Mouse (Mus musculus) CH12.LX (cell line): ENCODE results near the gene Haghl. TPM values are rescaled to one million over a fixed set of nuclear protein-coding genes. Genes with fewer than 3 reads are reported as not detected.

Source experiments
- DNase-seq: peaks from one replicate; pipeline ENCODE4 v3.0.0-alpha.2; 2013; ENCODE audit errors: extremely low read depth
- H3K27ac ChIP-seq: 2 replicates; pipeline ENCODE4 v1.5.1; 2012; ENCODE audit warnings: low read depth, mild to moderate bottlenecking, control low read depth, moderate library complexity; ENCODE audit not compliant: insufficient read depth
- H3K27me3 ChIP-seq: replicated peaks from 2 replicates; pipeline ENCODE3; 2012; ENCODE audit warnings: inconsistent platforms
- H3K36me3 ChIP-seq, 2 experiments: replicated peaks in 1 of 2; 2 replicates each; pipeline versions ENCODE3 to v1.6.1; 2012; ENCODE audit warnings: inconsistent platforms in 1 of 2, low read length in 1 of 2, mild to moderate bottlenecking in 1 of 2, mixed read lengths in 1 of 2, moderate library complexity in 1 of 2; ENCODE audit not compliant: control insufficient read depth in 1 of 2, insufficient read depth in 1 of 2
- H3K4me1 ChIP-seq, 2 experiments: 2 replicates each; pipeline ENCODE4 v1.6.1; 2012; ENCODE audit warnings: inconsistent platforms in 1 of 2, moderate library complexity in 1 of 2; ENCODE audit not compliant: insufficient read depth in 2 of 2, control insufficient read depth in 1 of 2
- H3K4me2 ChIP-seq: 2 replicates; pipeline ENCODE4 v1.6.1; 2012; ENCODE audit warnings: low read depth, mild to moderate bottlenecking, control low read depth; ENCODE audit not compliant: poor library complexity, insufficient read depth, severe bottlenecking
- H3K4me3 ChIP-seq, 3 experiments: fragments of 150-350 bp in 1 of 3; sonication (generic) in 1 of 3; replicated peaks in 1 of 3; 2 replicates each; pipeline versions ENCODE3 to v1.5.1; 2011 to 2012; ENCODE audit warnings: low read depth in 2 of 3, low read length in 2 of 3, mild to moderate bottlenecking in 2 of 3, moderate library complexity in 2 of 3, control low read depth in 1 of 3, improper control_type of control experiment in 1 of 3, inconsistent platforms in 1 of 3, mixed read lengths in 1 of 3; ENCODE audit not compliant: poor library complexity in 1 of 3
- H3K79me2 ChIP-seq: replicated peaks from 2 replicates; pipeline ENCODE4 v1.6.1; 2012; ENCODE audit warnings: mild to moderate bottlenecking, moderate library complexity; ENCODE audit not compliant: control insufficient read depth, poor library complexity, insufficient read depth, severe bottlenecking; ENCODE audit errors: extremely low read depth
- H3K9ac ChIP-seq: 2 replicates; pipeline ENCODE4 v1.6.1; 2012; ENCODE audit warnings: low read depth, mild to moderate bottlenecking, control low read depth, moderate library complexity; ENCODE audit not compliant: insufficient read depth
- H3K9me3 ChIP-seq: replicated peaks from 2 replicates; pipeline ENCODE3; 2012; ENCODE audit warnings: low read length, inconsistent platforms, mixed read lengths
- BHLHE40 ChIP-seq: IDR thresholded peaks from 2 replicates; pipeline ENCODE4 v1.6.1; 2011; ENCODE audit warnings: mild to moderate bottlenecking, low read depth, low read length, improper control_type of control experiment
- CHD1 ChIP-seq: IDR thresholded peaks from 2 replicates; pipeline ENCODE4 v1.6.1; 2012; ENCODE audit warnings: low read depth, low read length, improper control_type of control experiment, inconsistent platforms
- CHD2 ChIP-seq: IDR thresholded peaks from 2 replicates; pipeline ENCODE4 v1.6.1; 2011; ENCODE audit warnings: low read length, improper control_type of control experiment
- ELF1 ChIP-seq: IDR thresholded peaks from 2 replicates; pipeline ENCODE4 v1.6.1; 2014; ENCODE audit warnings: low read depth, mild to moderate bottlenecking, inconsistent platforms, low read length, improper control_type of control experiment
- EP300 ChIP-seq: IDR thresholded peaks from 2 replicates; pipeline ENCODE4 v1.6.1; 2011; ENCODE audit warnings: low read length, improper control_type of control experiment
- ETS1 ChIP-seq: conservative IDR thresholded peaks from 2 replicates; pipeline ENCODE4 v1.6.1; 2012; ENCODE audit warnings: low read depth, mild to moderate bottlenecking, inconsistent platforms, low read length, improper control_type of control experiment, moderate library complexity
- GABPA ChIP-seq: IDR thresholded peaks from 2 replicates; pipeline ENCODE4 v1.6.1; 2012; ENCODE audit warnings: low read depth, low read length, improper control_type of control experiment, inconsistent platforms; ENCODE audit not compliant: insufficient replicate concordance
- IRF4 ChIP-seq: IDR thresholded peaks from 2 replicates; pipeline ENCODE4 v1.6.1; 2014; ENCODE audit warnings: low read depth, mild to moderate bottlenecking, inconsistent platforms, low read length, improper control_type of control experiment
- JUN ChIP-seq: IDR thresholded peaks from 2 replicates; pipeline ENCODE4 v1.6.1; 2011; ENCODE audit warnings: low read depth, mild to moderate bottlenecking, low read length, improper control_type of control experiment, moderate library complexity; ENCODE audit not compliant: insufficient read depth
- JUND ChIP-seq: conservative IDR thresholded peaks from 2 replicates; pipeline ENCODE4 v1.6.1; 2011; ENCODE audit warnings: low read depth, low read length, improper control_type of control experiment
- MAX ChIP-seq: IDR thresholded peaks from 2 replicates; pipeline ENCODE4 v1.6.1; 2011; ENCODE audit warnings: low read length, improper control_type of control experiment
- MAZ ChIP-seq: IDR thresholded peaks from 2 replicates; pipeline ENCODE4 v1.6.1; 2012; ENCODE audit warnings: low read depth, mild to moderate bottlenecking, inconsistent platforms, low read length, improper control_type of control experiment, moderate library complexity
- MXI1 ChIP-seq: IDR thresholded peaks from 2 replicates; pipeline ENCODE4 v1.6.1; 2011; ENCODE audit warnings: mild to moderate bottlenecking, low read depth, low read length, improper control_type of control experiment
- MYC ChIP-seq: IDR thresholded peaks from 2 replicates; pipeline ENCODE4 v1.6.1; 2011; ENCODE audit warnings: low read depth, mild to moderate bottlenecking, improper control_type of control experiment, low read length
- NELFE ChIP-seq: IDR thresholded peaks from 2 replicates; pipeline ENCODE4 v1.6.1; 2011; ENCODE audit warnings: low read depth, low read length, improper control_type of control experiment
- POLR2AphosphoS2 ChIP-seq: IDR thresholded peaks from 2 replicates; pipeline ENCODE4 v1.6.1; 2011; ENCODE audit warnings: low read depth, low read length, improper control_type of control experiment
- RAD21 ChIP-seq: IDR thresholded peaks from 2 replicates; pipeline ENCODE4 v1.6.1; 2011; ENCODE audit warnings: low read depth, mild to moderate bottlenecking, low read length, improper control_type of control experiment, moderate library complexity
- RCOR1 ChIP-seq: conservative IDR thresholded peaks from 2 replicates; pipeline ENCODE4 v1.6.1; 2012; ENCODE audit warnings: low read depth, mild to moderate bottlenecking, inconsistent platforms, low read length, improper control_type of control experiment
- SIN3A ChIP-seq: IDR thresholded peaks from 2 replicates; pipeline ENCODE4 v1.6.1; 2012; ENCODE audit warnings: low read length, improper control_type of control experiment, inconsistent platforms
- TBP ChIP-seq: conservative IDR thresholded peaks from 2 replicates; pipeline ENCODE4 v1.6.1; 2011; ENCODE audit warnings: low read depth, low read length, improper control_type of control experiment
- TCF12 ChIP-seq: IDR thresholded peaks from 2 replicates; pipeline ENCODE4 v1.6.1; 2014; ENCODE audit warnings: low read depth, mild to moderate bottlenecking, inconsistent platforms, low read length, improper control_type of control experiment
- USF1 ChIP-seq: IDR thresholded peaks from 2 replicates; pipeline ENCODE4 v1.6.1; 2014; ENCODE audit warnings: low read depth, mild to moderate bottlenecking, inconsistent platforms, low read length, improper control_type of control experiment
- ZKSCAN1 ChIP-seq: IDR thresholded peaks from 2 replicates; pipeline ENCODE4 v1.6.1; 2012; ENCODE audit warnings: low read depth, inconsistent platforms, low read length, improper control_type of control experiment, borderline replicate concordance
- ZNF384 ChIP-seq: IDR thresholded peaks from 2 replicates; pipeline ENCODE4 v1.6.1; 2012; ENCODE audit warnings: low read depth, low read length, improper control_type of control experiment, inconsistent platforms
- dilution Hi-C: fragments of 300-500 bp; cut with MboI; formaldehyde crosslinking; loops from 2 replicates; pipeline ENCODE4 v1.14.3; 2020; ENCODE audit warnings: low sequenced_read_pairs; ENCODE audit not compliant: extremely low pct_unique_long_range_greater_than_20kb, extremely low pct_ligation_motif_present
- in situ Hi-C: fragments of 300-500 bp; cut with MboI; formaldehyde crosslinking; loops from 3 replicates; pipeline ENCODE4 v1.14.3; 2019; ENCODE audit warnings: low sequenced_read_pairs, low pct_ligation_motif_present, low pct_unique_long_range_greater_than_20kb, mixed read lengths
- polyA plus RNA-seq: library from polyadenylated mRNA; unstranded; fragments of >175 nt; gene quantifications from 2 replicates; pipeline ENCODE4 v1.2.1, GENCODE M21; 2012; ENCODE audit warnings: low read depth; ENCODE audit not compliant: insufficient read length
- total RNA-seq, 2 experiments: library from RNA; depleted of rRNA; stranded (reverse); fragments of 300-350 nt in 1 of 2; fragments of >200 nt in 1 of 2; gene quantifications; 2 replicates each; pipeline ENCODE4 v1.2.3; 2012 to 2014

Gene Haghl
- total and polyA plus RNA-seq, 3 experiments: 7.4 to 16.0 (median 7.8) TPM

- no peaks in the 10 kb centered on the region for H3K4me1 ChIP-seq
- dilution Hi-C loops (no loop called here), in situ Hi-C loops (no loop called here)
- no peaks in the 10 kb centered on the region for H3K79me2 ChIP-seq
- no peaks in the 10 kb centered on the region for H3K36me3 ChIP-seq
- H3K27me3 ChIP-seq: peaks cover 97% of the 10 kb centered on the region
- no peak overlapping the region for H3K4me3 ChIP-seq
- no peak overlapping the region for H3K4me2 ChIP-seq
- no peak for DNase-seq
- TF ChIP-seq JUND (no peak), MAX (no peak), EP300 (no peak), BHLHE40 (no peak), RAD21 (no peak), ETS1 (no peak), ZNF384 (no peak), MAZ (no peak), TCF12 (no peak), SIN3A (no peak), NELFE (no peak), CHD2 (no peak), CHD1 (no peak), IRF4 (no peak), RCOR1 (no peak), ZKSCAN1 (no peak), MYC (no peak), TBP (no peak)
- no peak overlapping the region for H3K9ac ChIP-seq
- H3K9me3 ChIP-seq: no peaks in the 10 kb centered on the region
- H3K27ac ChIP-seq: no peak overlapping the region
These were observed 27.8 kb downstream of the Haghl start for GRCm38 (mm10) chr17:25757691-25758090.

DNA sequence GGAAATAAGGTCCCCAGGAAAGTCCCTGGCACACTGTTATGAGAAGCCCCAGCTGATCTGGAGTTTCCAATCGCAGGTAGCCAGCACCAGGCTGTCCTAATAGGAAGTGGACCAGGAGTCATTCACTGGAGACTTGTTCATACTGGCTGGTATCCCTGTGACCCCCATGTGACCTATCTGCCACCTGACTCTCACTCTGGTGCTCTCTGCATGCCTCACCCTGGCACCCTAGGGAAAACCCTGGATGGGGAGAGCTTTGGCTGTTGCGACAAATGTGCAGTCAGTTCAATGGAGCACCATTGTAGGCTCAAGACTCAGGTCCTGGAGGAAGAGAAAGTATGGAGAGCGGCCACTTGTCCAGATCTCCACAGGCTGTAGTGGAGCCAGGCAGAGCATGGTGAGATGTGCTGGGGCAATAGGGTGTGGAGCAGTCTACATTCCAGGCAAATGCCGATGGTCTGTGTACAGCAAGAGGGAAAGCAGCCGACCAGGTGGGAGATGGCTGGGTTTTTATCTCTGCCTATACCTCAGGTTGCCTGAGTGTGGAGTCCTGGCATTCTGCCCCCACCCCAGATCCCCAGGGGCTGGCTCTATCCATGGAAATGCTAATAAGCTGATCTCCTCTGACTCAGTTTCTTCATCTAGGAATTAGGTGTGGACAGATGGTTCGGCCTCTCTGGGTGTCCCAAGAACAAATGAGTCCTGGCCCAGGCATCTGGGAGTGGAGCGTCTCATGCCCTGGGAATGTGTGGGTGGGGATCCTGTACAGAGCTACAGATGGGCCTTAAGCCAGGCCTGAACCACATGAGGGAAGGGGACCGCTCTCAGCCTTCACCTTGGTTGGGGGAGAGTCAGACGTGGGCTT lies 28.9 kb downstream of the Haghl start:
- no peak for DNase-seq
- Histone ChIP-seq H3K27me3 (peaks cover 97% of the 10 kb centered on the region), H3K4me1 (no peaks in the 10 kb centered on the region), H3K27ac (no peak overlapping the region), H3K36me3 (no peaks in the 10 kb centered on the region), H3K4me2 (no peak overlapping the region), H3K9ac (no peak overlapping the region), H3K9me3 (no peaks in the 10 kb centered on the region), H3K4me3 (no peak overlapping the region), H3K79me2 (no peaks in the 10 kb centered on the region)
- in situ Hi-C loops (no loop called here), dilution Hi-C loops (no loop called here)
- TF ChIP-seq MYC (no peak), EP300 (no peak), USF1 (no peak), GABPA (no peak), CHD2 (no peak), BHLHE40 (no peak), ELF1 (no peak), ZNF384 (no peak), JUN (no peak), RAD21 (no peak), MXI1 (no peak), POLR2AphosphoS2 (no peak), JUND (no peak), NELFE (no peak)
